Comparison of ENCODE assay signal across 20 mouse cellular contexts in genomic region chr3:37645061-37645460, GRCm38 (mm10). TPM values are rescaled to one million over a fixed set of nuclear protein-coding genes. Genes with fewer than 3 reads are reported as not detected.
DNase-seq lines count a peak whose midpoint lies in the region; ATAC-seq and TF ChIP-seq lines count a peak whose summit lies in the region.
"Had no signal": no experiment of that assay in that cellular context is flagged by ENCODE, and none has a peak within 500 bp of the region (broad histone marks: within the 10 kb centered on the region; RNA-seq: fewer than 3 reads in every experiment).

No protein-coding gene starts in this region.

- H3K4me2 ChIP-seq in lung, embryonic 16.5 days (ENCODE audit: low read depth, low read length) = 0 out of 2 replicates have a peak overlapping the region, but pooled peaks have one; percentile 4
- H3K4me2 ChIP-seq: liver, embryonic 12.5 days had no signal

- no peak for ATAC-seq in lung, embryonic 16.5 days (ENCODE audit: low read depth)
- ATAC-seq: forebrain, embryonic 16.5 days; hindbrain, embryonic 16.5 days; liver, embryonic 12.5 days had no signal

- WGBS in lung, embryonic 16.5 days = 66% methylated on average over 6 of the region's 6 CpGs
- 88% methylated on average over 6 of the region's 6 CpGs for WGBS in limb, embryonic 10.5 days

- no peak overlapping the region for H3K9ac ChIP-seq in lung, embryonic 16.5 days (ENCODE audit: low read length)
- H3K9ac ChIP-seq: liver, embryonic 12.5 days had no signal

- DNase-seq in gastrocnemius, adult 2 months = no peak
- DNase-seq in gastrocnemius, adult 18-20 months (ENCODE audit: low spot score) = no peak
- DNase-seq in lung, postnatal 4 days = no peak
- peak; percentile 23 for DNase-seq in CD4-positive helper T cell, adult 2 months (ENCODE audit: low read depth, low spot score)
- DNase-seq in limb, embryonic 10.5 days (ENCODE audit: low spot score) = peak; percentile 20
- DNase-seq in right cerebral cortex, postnatal 25 days = no peak
- no peak for DNase-seq in adrenal gland, adult 8-10 months
- DNase-seq: adrenal gland, postnatal 10 days; cerebellum, adult 8-10 months; embryo, embryonic 11 days; gastrocnemius, postnatal 10 days; heart, postnatal 14 days; kidney, postnatal 36 days; lung, postnatal 14 days; retina, postnatal 1 day; spleen, adult 18-20 months had no signal

- H3K4me1 ChIP-seq in lung, embryonic 16.5 days (replicated peaks; ENCODE audit: control insufficient read depth, insufficient read depth, low read length) = peaks cover 37% of the 10 kb centered on the region
- peaks cover 40% of the 10 kb centered on the region for H3K4me1 ChIP-seq in limb, embryonic 10.5 days

- peak overlapping the region; percentile 84 for H3K4me3 ChIP-seq in gastrocnemius, adult 2 months
- no peak overlapping the region for H3K4me3 ChIP-seq in lung, embryonic 16.5 days (ENCODE audit: low read length)
- no peak overlapping the region for H3K4me3 ChIP-seq in limb, embryonic 10.5 days
- H3K4me3 ChIP-seq: liver, embryonic 12.5 days had no signal

- no peak for TF ChIP-seq CTCF in gastrocnemius, adult 2 months (IDR thresholded peaks at IDR 0.05)

- H3K27me3 ChIP-seq in lung, embryonic 16.5 days (ENCODE audit: control insufficient read depth, insufficient read depth, low read depth, low read length) = no peaks in the 10 kb centered on the region
- no peaks in the 10 kb centered on the region for H3K27me3 ChIP-seq in limb, embryonic 10.5 days (ENCODE audit: low read depth, poor library complexity, severe bottlenecking)

- intact Hi-C loops in gastrocnemius, adult 2 months (cut with DNase I) = no loop called here

- H3K36me3 ChIP-seq in lung, embryonic 16.5 days (ENCODE audit: control insufficient read depth, insufficient read depth, low read length) = peaks cover 29% of the 10 kb centered on the region
- peaks cover 63% of the 10 kb centered on the region for H3K36me3 ChIP-seq in limb, embryonic 10.5 days

- H3K27ac ChIP-seq in gastrocnemius, adult 2 months = peak overlapping the region; percentile 53
- no peak overlapping the region for H3K27ac ChIP-seq in lung, embryonic 16.5 days (ENCODE audit: low read length)
- H3K27ac ChIP-seq in limb, embryonic 10.5 days = no peak overlapping the region
- H3K27ac ChIP-seq: liver, embryonic 12.5 days had no signal

- no peaks in the 10 kb centered on the region for H3K9me3 ChIP-seq in lung, embryonic 16.5 days (ENCODE audit: control insufficient read depth, low read length)
- no peaks in the 10 kb centered on the region for H3K9me3 ChIP-seq in limb, embryonic 10.5 days (replicated peaks)
- H3K9me3 ChIP-seq: liver, embryonic 12.5 days had no signal

RNA-seq across cellular contexts. Expression of gene Spry1, which starts 5.3 kb away (rescaled TPM):
- 10 to 100 TPM; 12.3 to 21.8 TPM for total RNA-seq in gastrocnemius, adult 2 months (2021)
- total RNA-seq in gastrocnemius, adult 18-20 months (2021) = 10 to 100 TPM; 15.5 to 21.9 TPM
- 17.9 and 18.9 TPM in 2 replicates for polyA plus RNA-seq in lung, embryonic 16.5 days (2015; fragmentation: Nextera tagmentation; extraction: Ambion mirVana)
- 28.0 and 32.6 TPM in 2 replicates for polyA plus RNA-seq in limb, embryonic 10.5 days (2016; fragmentation: Nextera tagmentation; extraction: Ambion mirVana)
- total RNA-seq in adrenal gland, adult 8-10 months (2022) = 10 to 100 TPM; 22.4 to 42.8 (median 34.7) TPM

Comparison
In these comparisons a context has a peak if more than half of its experiments do, and no peak if none do; other contexts are left out.
1. DNase-seq: peak in CD4-positive helper T cell, adult 2 months (single experiment) and limb, embryonic 10.5 days (single experiment); none in gastrocnemius, adult 2 months (single experiment), gastrocnemius, adult 18-20 months (single experiment), lung, postnatal 4 days (0 of 2), right cerebral cortex, postnatal 25 days (single experiment) and adrenal gland, adult 8-10 months (single experiment).